Mouse (Mus musculus): ENCODE results near the gene Wdfy1.

Wdfy1 gene

GRCm38 (mm10) chr1:79711147-79712126, 64.5 kb downstream of the Wdfy1 start:
- peak in 1 of 2 experiments; percentile 23 for DNase-seq (ENCODE audit: low spot score in 2 of 2)

- DNase-seq (ENCODE audit: low spot score in 2 of 2), result no peak
Observed at GRCm38 (mm10) chr1:79710678-79711077, 65.3 kb downstream of the Wdfy1 start.

GRCm38 (mm10) chr1:79710216-79710615, 65.7 kb downstream of the Wdfy1 start:
- DNase-seq (ENCODE audit: low spot score in 2 of 2), result no peak

- DNase-seq (ENCODE audit: low spot score in 2 of 2), result no peak
Observed at GRCm38 (mm10) chr1:79707383-79707782, 68.6 kb downstream of the Wdfy1 start.

- no peak for DNase-seq (ENCODE audit: low spot score in 2 of 2)
Observed at GRCm38 (mm10) chr1:79706707-79707106, 69.2 kb downstream of the Wdfy1 start.

GRCm38 (mm10) chr1:79704672-79705071, 71.3 kb downstream of the Wdfy1 start:
- no peak for DNase-seq (ENCODE audit: low spot score in 2 of 2)

- DNase-seq (ENCODE audit: low spot score in 2 of 2), result no peak
Observed at GRCm38 (mm10) chr1:79703520-79703919, 72.4 kb downstream of the Wdfy1 start.

GRCm38 (mm10) chr1:79698506-79698905, 77.4 kb downstream of the Wdfy1 start:
- no peak for DNase-seq (ENCODE audit: low spot score in 2 of 2)

GRCm38 (mm10) chr1:79697382-79697781, 78.6 kb downstream of the Wdfy1 start:
- no peak for DNase-seq (ENCODE audit: low spot score in 2 of 2)

GRCm38 (mm10) chr1:79696933-79697332, 79.0 kb downstream of the Wdfy1 start:
- no peak for DNase-seq (ENCODE audit: low spot score in 2 of 2)

- no peak for DNase-seq (ENCODE audit: low spot score in 2 of 2)
Observed at GRCm38 (mm10) chr1:79692482-79692881, 83.5 kb downstream of the Wdfy1 start.

- DNase-seq (ENCODE audit: low spot score in 2 of 2), result no peak
Observed at GRCm38 (mm10) chr1:79687254-79687653, 88.7 kb downstream of the Wdfy1 start.

GRCm38 (mm10) chr1:79684027-79684426, 91.9 kb downstream of the Wdfy1 start:
- DNase-seq (ENCODE audit: low spot score in 2 of 2), result no peak

- DNase-seq (ENCODE audit: low spot score in 2 of 2), result no peak
Observed at GRCm38 (mm10) chr1:79682936-79683335, 93.0 kb downstream of the Wdfy1 start.

- DNase-seq (ENCODE audit: low spot score in 2 of 2), result no peak
Observed at GRCm38 (mm10) chr1:79680777-79681176, 95.2 kb downstream of the Wdfy1 start.

- no peak for DNase-seq (ENCODE audit: low spot score in 2 of 2)
Observed at GRCm38 (mm10) chr1:79678117-79678684, 97.7 kb downstream of the Wdfy1 start.

GRCm38 (mm10) chr1:79675716-79676115, 100.2 kb downstream of the Wdfy1 start:
- DNase-seq (ENCODE audit: low spot score in 2 of 2), result no peak

GRCm38 (mm10) chr1:79671543-79672337, 104.2 kb downstream of the Wdfy1 start, which contains the start of gene Ap1s3:
TSS of gene Ap1s3 (minus strand) at chr1:79671972.
- peak in 1 of 2 experiments; percentile 2 for DNase-seq (ENCODE audit: low spot score in 2 of 2)

- DNase-seq (ENCODE audit: low spot score in 2 of 2), result no peak
Observed at GRCm38 (mm10) chr1:79671196-79671542, 104.8 kb downstream of the Wdfy1 start.

- DNase-seq (ENCODE audit: low spot score in 2 of 2), result no peak
Observed at GRCm38 (mm10) chr1:79669419-79669974, 106.4 kb downstream of the Wdfy1 start.

- DNase-seq (ENCODE audit: low spot score in 2 of 2), result no peak
Observed at GRCm38 (mm10) chr1:79664911-79665310, 111.0 kb downstream of the Wdfy1 start.

GRCm38 (mm10) chr1:79659598-79659997, 116.3 kb downstream of the Wdfy1 start:
- DNase-seq (ENCODE audit: low spot score in 2 of 2), result no peak
